Mouse (Mus musculus) limb, embryonic 14.5 days (tissue): ENCODE measurements around the gene Cdh4. TPM values are rescaled to one million over a fixed set of nuclear protein-coding genes. Genes with fewer than 3 reads are reported as not detected.

Source experiments
- ATAC-seq: fragments of 200-750 bp; cut with Nextera tagmentation; 2 replicates; pipeline ENCODE4 v1.8.0; 2017; ENCODE audit warnings: low read depth, moderate number of reproducible peaks, moderate TSS enrichment; ENCODE audit not compliant: low FRiP score
- DNase-seq: peaks from one replicate; pipeline ENCODE4 v3.0.0-alpha.2; 2015; ENCODE audit warnings: low spot score
- H3K27ac ChIP-seq: fragments of 300-500 bp; sonication (generic); replicated peaks from 2 replicates; pipeline ENCODE4 v1.5.1; 2014; ENCODE audit warnings: low read depth, mild to moderate bottlenecking, low read length, moderate library complexity, mixed read lengths
- H3K27me3 ChIP-seq: fragments of 300-500 bp; sonication (generic); 2 replicates; pipeline ENCODE4 v1.6.1; 2014; ENCODE audit warnings: low read length, mixed read lengths; ENCODE audit not compliant: control insufficient read depth, insufficient read depth
- H3K36me3 ChIP-seq: fragments of 300-500 bp; sonication (generic); 2 replicates; pipeline ENCODE4 v1.6.1; 2014; ENCODE audit warnings: mild to moderate bottlenecking, low read length, moderate library complexity, mixed read lengths; ENCODE audit not compliant: control insufficient read depth, insufficient read depth
- H3K4me1 ChIP-seq: fragments of 300-500 bp; sonication (generic); 2 replicates; pipeline ENCODE4 v1.6.1; 2014; ENCODE audit warnings: antibody characterized with exemption, low read length, mixed read lengths; ENCODE audit not compliant: control insufficient read depth, insufficient read depth
- H3K4me2 ChIP-seq: fragments of 300-500 bp; sonication (generic); replicated peaks from 2 replicates; pipeline ENCODE4 v1.6.1; 2014; ENCODE audit warnings: low read depth, mild to moderate bottlenecking, low read length, moderate library complexity; ENCODE audit not compliant: severe bottlenecking
- H3K4me3 ChIP-seq: fragments of 300-500 bp; sonication (generic); replicated peaks from 2 replicates; pipeline ENCODE4 v1.5.1; 2014; ENCODE audit warnings: low read length
- H3K9ac ChIP-seq: fragments of 300-500 bp; sonication (generic); 2 replicates; pipeline ENCODE4 v1.6.1; 2014; ENCODE audit warnings: mild to moderate bottlenecking, low read depth, low read length, moderate library complexity; ENCODE audit not compliant: severe bottlenecking
- H3K9me3 ChIP-seq: fragments of 300-500 bp; sonication (generic); 2 replicates; pipeline ENCODE4 v1.6.1; 2016; ENCODE audit warnings: low read length; ENCODE audit not compliant: control insufficient read depth
- POLR2A ChIP-seq: fragments of 200-500 bp; IDR thresholded peaks from 2 replicates; pipeline ENCODE4 v1.8.0; 2012; ENCODE audit warnings: inconsistent platforms, mild to moderate bottlenecking, moderate library complexity, borderline replicate concordance; ENCODE audit not compliant: insufficient read depth, insufficient read length; ENCODE audit errors: extremely low read depth
- WGBS: fragments of 180-500 bp; shearing (Covaris S2); extraction: QIAGEN DNeasy Blood & Tissue Kit; methylation state at CpG from one replicate; pipeline ENCODE4 v1.1.7; 2014; 5-methylcytosine and 5-hydroxymethylcytosine counted together
- polyA plus RNA-seq, 2 experiments: library from polyadenylated mRNA; depleted of rRNA in 1 of 2; stranded (reverse) in 1 of 2; unstranded in 1 of 2; fragments of >200 nt; fragmentation: Nextera tagmentation in 1 of 2; extraction: Ambion mirVana in 1 of 2; gene quantifications; 2 replicates each; pipeline versions ENCODE4 v1.2.1 to v1.2.3; 2012 to 2014

Gene Cdh4
- polyA plus RNA-seq, 2 experiments, result 7.5 to 9.0 TPM

DNA sequence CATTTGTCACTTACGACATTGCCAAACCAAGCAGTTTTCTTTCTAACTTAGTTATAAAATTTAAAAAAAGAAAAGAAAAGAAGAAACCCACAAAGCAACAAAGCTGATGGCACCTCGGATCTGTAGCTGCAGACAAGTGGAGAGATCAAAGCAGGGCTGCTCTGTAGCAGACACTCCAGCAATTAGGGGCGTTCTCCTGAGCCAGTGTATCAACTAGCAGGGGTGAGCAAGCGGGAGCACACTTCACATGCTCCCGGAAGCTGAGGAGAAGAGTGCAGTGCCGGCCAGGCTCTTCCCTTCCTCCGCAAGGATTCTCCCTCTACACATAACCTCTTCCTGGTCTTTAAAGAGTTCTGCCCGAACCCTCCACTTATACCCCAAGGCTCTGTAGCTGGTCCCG is 220.5 kb downstream of the Cdh4 start:
- Histone ChIP-seq H3K4me1 (0 out of 2 replicates have a peak, but pooled peaks cover 4% of the 10 kb centered on the region), H3K4me2 (no peak overlapping the region; the same call in 1 of the 2 replicates), H3K9ac (no peak overlapping the region), H3K4me3 (no peak overlapping the region), H3K27me3 (peaks cover 26% of the 10 kb centered on the region; the same call in 1 of the 2 replicates), H3K9me3 (no peaks in the 10 kb centered on the region), H3K27ac (no peak overlapping the region), H3K36me3 (no peaks in the 10 kb centered on the region)
- ATAC-seq (no peak), DNase-seq (no peak)
- WGBS, result 7% methylated on average over 9 of the region's 9 CpGs
- no peak for TF ChIP-seq POLR2A

GRCm38 (mm10) chr2:179663652-179664051 is 221.4 kb downstream of the Cdh4 start:
- H3K9ac ChIP-seq, result no peak overlapping the region
- no peak for TF ChIP-seq POLR2A
- H3K27me3 ChIP-seq, result peaks cover 26% of the 10 kb centered on the region; the same call in 1 of the 2 replicates
- no peak overlapping the region for H3K4me3 ChIP-seq
- no peaks in the 10 kb centered on the region for H3K36me3 ChIP-seq
- 20% methylated on average over 9 of the region's 9 CpGs for WGBS
- DNase-seq (no peak), ATAC-seq (no peak)
- H3K4me2 ChIP-seq, result no peak overlapping the region
- no peaks in the 10 kb centered on the region for H3K9me3 ChIP-seq
- no peak overlapping the region for H3K27ac ChIP-seq
- H3K4me1 ChIP-seq, result 0 out of 2 replicates have a peak, but pooled peaks cover 4% of the 10 kb centered on the region

DNA sequence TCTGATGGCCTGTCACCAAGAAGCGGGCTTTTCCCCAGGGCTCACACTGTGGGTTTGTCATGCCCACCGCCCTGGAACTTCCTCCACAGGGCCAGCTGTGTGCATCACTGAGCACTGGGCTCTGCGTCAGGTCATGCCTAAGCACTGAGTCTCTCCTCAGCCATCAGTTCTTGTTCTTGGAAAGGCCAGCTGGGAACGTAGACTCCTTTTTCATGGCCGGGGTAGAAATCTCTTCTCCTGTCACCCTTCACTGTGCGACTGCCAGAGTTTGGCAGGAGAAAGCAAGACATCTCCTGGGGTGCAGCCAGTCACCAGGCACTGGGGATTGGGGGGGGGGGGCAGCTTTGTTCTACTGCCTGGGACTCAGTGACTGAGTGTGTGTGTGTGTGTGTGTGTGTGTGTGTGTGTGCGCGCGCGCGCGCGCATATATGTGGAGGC is 222.0 kb downstream of the Cdh4 start:
- H3K4me2 ChIP-seq, result no peak overlapping the region
- 0 out of 2 replicates have a peak, but pooled peaks cover 4% of the 10 kb centered on the region for H3K4me1 ChIP-seq
- no peak for TF ChIP-seq POLR2A
- no peaks in the 10 kb centered on the region for H3K36me3 ChIP-seq
- H3K27ac ChIP-seq, result no peak overlapping the region
- ATAC-seq, result no peak
- no peak overlapping the region for H3K4me3 ChIP-seq
- no peaks in the 10 kb centered on the region for H3K9me3 ChIP-seq
- peaks cover 26% of the 10 kb centered on the region; the same call in 1 of the 2 replicates for H3K27me3 ChIP-seq
- WGBS, result 71% methylated on average over 13 of the region's 13 CpGs
- no peak for DNase-seq
- H3K9ac ChIP-seq, result no peak overlapping the region

DNA sequence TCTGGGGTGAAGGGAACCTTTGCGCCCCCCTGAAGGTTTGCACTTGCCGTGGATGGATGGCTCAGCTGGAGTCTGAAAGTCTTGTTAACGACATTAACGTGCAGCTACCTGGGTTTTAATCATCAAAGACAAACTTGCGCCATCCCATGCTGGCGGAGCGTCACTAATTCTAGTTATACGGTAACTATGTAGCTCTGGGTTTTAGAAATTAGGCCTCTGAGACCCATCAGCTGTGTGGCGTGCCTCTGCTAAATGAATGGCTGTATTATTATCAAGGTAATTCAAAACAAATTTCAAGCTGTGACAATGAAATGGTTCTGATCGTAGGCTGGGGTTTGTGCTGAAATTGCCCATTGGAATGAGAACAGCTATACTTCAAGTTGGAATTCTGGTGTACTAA is 228.5 kb downstream of the Cdh4 start:
- H3K4me1 ChIP-seq, result peaks cover 3% of the 10 kb centered on the region; the same call in 1 of the 2 replicates
- TF ChIP-seq POLR2A, result no peak
- H3K4me3 ChIP-seq, result no peak overlapping the region
- no peaks in the 10 kb centered on the region for H3K9me3 ChIP-seq
- DNase-seq (no peak), ATAC-seq (no peak)
- no peak overlapping the region for H3K9ac ChIP-seq
- no peaks in the 10 kb centered on the region for H3K36me3 ChIP-seq
- no peaks in the 10 kb centered on the region for H3K27me3 ChIP-seq
- H3K4me2 ChIP-seq, result no peak overlapping the region
- H3K27ac ChIP-seq, result no peak overlapping the region
- 27% methylated on average over 10 of the region's 10 CpGs for WGBS

DNA sequence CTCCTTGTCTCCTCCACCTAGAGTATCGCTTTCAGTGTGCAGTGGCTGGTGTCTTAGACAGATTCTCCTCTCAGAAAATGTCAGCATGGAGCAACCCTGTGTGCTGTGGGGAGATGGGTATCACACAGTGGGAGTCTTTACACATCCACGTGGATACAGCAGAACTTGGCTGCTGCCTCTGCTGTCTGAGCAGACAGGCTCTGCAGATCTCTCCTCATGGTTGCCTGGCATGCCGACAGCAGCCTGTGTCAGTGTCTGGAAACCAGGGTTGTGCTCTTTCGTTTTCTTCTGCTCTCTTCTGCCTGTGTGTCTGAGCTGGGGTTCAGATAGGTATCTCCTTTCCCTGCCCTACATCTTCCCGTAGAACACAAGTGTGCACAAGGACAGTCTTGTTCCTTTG is 237.6 kb downstream of the Cdh4 start:
- Histone ChIP-seq H3K4me2 (no peak overlapping the region), H3K27ac (no peak overlapping the region), H3K36me3 (no peaks in the 10 kb centered on the region), H3K9me3 (no peaks in the 10 kb centered on the region), H3K9ac (no peak overlapping the region), H3K4me3 (no peak overlapping the region), H3K4me1 (no peaks in the 10 kb centered on the region), H3K27me3 (0 out of 2 replicates have a peak, but pooled peaks cover 10% of the 10 kb centered on the region)
- ATAC-seq, result no peak
- TF ChIP-seq POLR2A, result no peak
- 73% methylated on average over 5 of the region's 5 CpGs for whole genome bisulfite sequencing
- DNase-seq, result no peak

DNA sequence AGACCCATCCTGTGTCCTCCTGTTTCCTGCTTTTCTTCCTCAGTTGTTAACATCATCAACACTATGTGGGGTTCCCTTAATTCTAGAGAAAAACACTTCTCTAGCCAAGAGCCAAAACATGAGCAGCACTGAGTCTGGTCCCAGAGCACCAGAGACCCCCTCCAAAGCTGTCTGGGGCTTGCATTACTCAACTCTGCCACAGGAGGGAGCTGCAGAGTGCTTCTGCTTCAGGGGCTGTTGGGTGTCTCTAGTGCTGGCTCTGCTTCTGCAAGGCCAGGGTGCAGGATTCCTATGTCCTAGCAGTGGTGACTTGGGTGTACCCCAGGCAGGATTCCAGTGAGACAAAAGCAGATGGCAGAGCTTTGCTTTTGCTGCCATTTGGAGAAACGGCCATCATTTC is 239.2 kb downstream of the Cdh4 start:
- ATAC-seq (no peak), DNase-seq (no peak)
- Histone ChIP-seq H3K36me3 (no peaks in the 10 kb centered on the region), H3K4me3 (no peak overlapping the region), H3K9ac (no peak overlapping the region), H3K27ac (no peak overlapping the region), H3K4me2 (no peak overlapping the region), H3K9me3 (no peaks in the 10 kb centered on the region), H3K4me1 (0 out of 2 replicates have a peak, but pooled peaks cover under 1% of the 10 kb centered on the region), H3K27me3 (peaks cover 15% of the 10 kb centered on the region; the same call in 1 of the 2 replicates)
- no peak for TF ChIP-seq POLR2A
- WGBS, result 72% methylated on average over 1 of the region's 1 CpGs
